Mouse (Mus musculus): Measurements from ENCODE around the gene Dnase2a. TPM values are rescaled to one million over a fixed set of nuclear protein-coding genes. Genes with fewer than 3 reads are reported as not detected.
A peak's percentile ranks its signal among the peaks of the same experiment; 100 is the strongest.

Gene Dnase2a
- polyA plus RNA-seq, 1 experiment from 2014 or later: 5.5 TPM

GRCm38 (mm10) chr8:84888280-84888679 is 20.1 kb upstream of the Dnase2a start:
- no peak overlapping the region for H3K27ac ChIP-seq (ENCODE audit: low read length)

GRCm38 (mm10) chr8:84889141-84889540 is 19.2 kb upstream of the Dnase2a start:
- Histone ChIP-seq H3K9me3 (ENCODE audit: control insufficient read depth, low read length) (no peaks in the 10 kb centered on the region), H3K4me3 (replicated peaks; ENCODE audit: low read length) (no peak overlapping the region), H3K27me3 (replicated peaks; ENCODE audit: control insufficient read depth, insufficient read depth, low read length) (no peaks in the 10 kb centered on the region), H3K27ac (ENCODE audit: low read length) (no peak overlapping the region), H3K4me2 (ENCODE audit: low read length) (no peak overlapping the region), H3K9ac (replicated peaks; ENCODE audit: low read depth, low read length) (no peak overlapping the region), H3K36me3 (ENCODE audit: control insufficient read depth, insufficient read depth) (peaks cover 18% of the 10 kb centered on the region), H3K4me1 (replicated peaks; ENCODE audit: control insufficient read depth, insufficient read depth, low read length) (peaks cover 11% of the 10 kb centered on the region)
- WGBS: 91% methylated on average over 1 of the region's 1 CpGs
- no peak for ATAC-seq

More at GRCm38 (mm10) chr8:84888280-84888679, 20.1 kb upstream of the Dnase2a start:
- no peak overlapping the region for H3K4me3 ChIP-seq (replicated peaks; ENCODE audit: low read length)
- no peaks in the 10 kb centered on the region for H3K27me3 ChIP-seq (replicated peaks; ENCODE audit: control insufficient read depth, insufficient read depth, low read length)
- H3K36me3 ChIP-seq (ENCODE audit: control insufficient read depth, insufficient read depth): peaks cover 18% of the 10 kb centered on the region
- peaks cover 8% of the 10 kb centered on the region for H3K4me1 ChIP-seq (replicated peaks; ENCODE audit: control insufficient read depth, insufficient read depth, low read length)
- no peak for ATAC-seq
- H3K9me3 ChIP-seq (ENCODE audit: control insufficient read depth, low read length): no peaks in the 10 kb centered on the region
- 96% methylated on average over 3 of the region's 3 CpGs for WGBS
- H3K4me2 ChIP-seq (ENCODE audit: low read length): no peak overlapping the region
- H3K9ac ChIP-seq (replicated peaks; ENCODE audit: low read depth, low read length): no peak overlapping the region

- H3K4me2 ChIP-seq (ENCODE audit: low read length): peak overlapping the region; percentile 96
- H3K36me3 ChIP-seq (ENCODE audit: control insufficient read depth, insufficient read depth): 0 out of 2 replicates have a peak, but pooled peaks cover 2% of the 10 kb centered on the region
- no peak for ATAC-seq
- WGBS: 13% methylated on average over 31 of the region's 31 CpGs
- H3K27me3 ChIP-seq (replicated peaks; ENCODE audit: control insufficient read depth, insufficient read depth, low read length): no peaks in the 10 kb centered on the region
- H3K9me3 ChIP-seq (ENCODE audit: control insufficient read depth, low read length): no peaks in the 10 kb centered on the region
- no peak overlapping the region for H3K27ac ChIP-seq (ENCODE audit: low read length)
- peaks cover 11% of the 10 kb centered on the region for H3K4me1 ChIP-seq (replicated peaks; ENCODE audit: control insufficient read depth, insufficient read depth, low read length)
- peak overlapping the region; percentile 86 for H3K4me3 ChIP-seq (replicated peaks; ENCODE audit: low read length)
- H3K9ac ChIP-seq (replicated peaks; ENCODE audit: low read depth, low read length): peak overlapping the region; percentile 85
These were observed 15.2 kb upstream of the Dnase2a start for GRCm38 (mm10) chr8:84892993-84893708.

- H3K27ac ChIP-seq (ENCODE audit: low read length): no peak within 1 kb of the TSS
These were observed 14.6 kb upstream of the Dnase2a start, which contains the start of gene Gcdh for GRCm38 (mm10) chr8:84893709-84894134. TSS of gene Gcdh (minus strand) at chr8:84893921.

GRCm38 (mm10) chr8:84895963-84896362 is 12.4 kb upstream of the Dnase2a start:
- Histone ChIP-seq H3K4me3 (replicated peaks; ENCODE audit: low read length) (no peak overlapping the region), H3K27me3 (replicated peaks; ENCODE audit: control insufficient read depth, insufficient read depth, low read length) (no peaks in the 10 kb centered on the region), H3K9ac (replicated peaks; ENCODE audit: low read depth, low read length) (no peak overlapping the region), H3K27ac (ENCODE audit: low read length) (no peak overlapping the region), H3K36me3 (ENCODE audit: control insufficient read depth, insufficient read depth) (no peaks in the 10 kb centered on the region), H3K4me2 (ENCODE audit: low read length) (no peak overlapping the region), H3K4me1 (replicated peaks; ENCODE audit: control insufficient read depth, insufficient read depth, low read length) (peaks cover 11% of the 10 kb centered on the region), H3K9me3 (ENCODE audit: control insufficient read depth, low read length) (no peaks in the 10 kb centered on the region)
- no peak for ATAC-seq
- 82% methylated on average over 5 of the region's 5 CpGs for WGBS

More at GRCm38 (mm10) chr8:84893709-84894134, 14.6 kb upstream of the Dnase2a start, which contains the start of gene Gcdh:
- Histone ChIP-seq H3K9me3 (ENCODE audit: control insufficient read depth, low read length) (no peaks in the 10 kb centered on the region), H3K27me3 (replicated peaks; ENCODE audit: control insufficient read depth, insufficient read depth, low read length) (no peaks in the 10 kb centered on the region), H3K4me1 (replicated peaks; ENCODE audit: control insufficient read depth, insufficient read depth, low read length) (peaks cover 11% of the 10 kb centered on the region), H3K36me3 (ENCODE audit: control insufficient read depth, insufficient read depth) (no peaks in the 10 kb centered on the region), H3K4me2 (ENCODE audit: low read length) (peak within 1 kb of the TSS; percentile 96), H3K9ac (replicated peaks; ENCODE audit: low read depth, low read length) (peak within 1 kb of the TSS; percentile 85), H3K4me3 (replicated peaks; ENCODE audit: low read length) (peak within 1 kb of the TSS; percentile 86)
- ATAC-seq: peak; percentile 100
- 0% methylated on average over 11 of the region's 11 CpGs for WGBS

GRCm38 (mm10) chr8:84901071-84901470 is 7.3 kb upstream of the Dnase2a start:
- no peak overlapping the region for H3K4me3 ChIP-seq (replicated peaks; ENCODE audit: low read length)
- no peak for ATAC-seq
- WGBS: 68% methylated on average over 4 of the region's 4 CpGs
- no peaks in the 10 kb centered on the region for H3K27me3 ChIP-seq (replicated peaks; ENCODE audit: control insufficient read depth, insufficient read depth, low read length)
- no peaks in the 10 kb centered on the region for H3K36me3 ChIP-seq (ENCODE audit: control insufficient read depth, insufficient read depth)
- peaks cover 10% of the 10 kb centered on the region for H3K4me1 ChIP-seq (replicated peaks; ENCODE audit: control insufficient read depth, insufficient read depth, low read length)
- no peak overlapping the region for H3K9ac ChIP-seq (replicated peaks; ENCODE audit: low read depth, low read length)
- H3K4me2 ChIP-seq (ENCODE audit: low read length): no peak overlapping the region
- no peaks in the 10 kb centered on the region for H3K9me3 ChIP-seq (ENCODE audit: control insufficient read depth, low read length)
- no peak overlapping the region for H3K27ac ChIP-seq (ENCODE audit: low read length)

GRCm38 (mm10) chr8:84901752-84902151 is 6.6 kb upstream of the Dnase2a start, which contains the start of gene Klf1:
TSS of gene Klf1 (plus strand) at chr8:84901928.
- H3K4me3 ChIP-seq (replicated peaks; ENCODE audit: low read length): peak within 1 kb of the TSS; percentile 54
- H3K9ac ChIP-seq (replicated peaks; ENCODE audit: low read depth, low read length): peak within 1 kb of the TSS; percentile 58
- no peak within 1 kb of the TSS for H3K27ac ChIP-seq (ENCODE audit: low read length)
- ATAC-seq: no peak
- no peaks in the 10 kb centered on the region for H3K36me3 ChIP-seq (ENCODE audit: control insufficient read depth, insufficient read depth)
- H3K4me1 ChIP-seq (replicated peaks; ENCODE audit: control insufficient read depth, insufficient read depth, low read length): peaks cover 10% of the 10 kb centered on the region
- WGBS: 78% methylated on average over 3 of the region's 3 CpGs
- no peaks in the 10 kb centered on the region for H3K27me3 ChIP-seq (replicated peaks; ENCODE audit: control insufficient read depth, insufficient read depth, low read length)
- no peaks in the 10 kb centered on the region for H3K9me3 ChIP-seq (ENCODE audit: control insufficient read depth, low read length)
- peak within 1 kb of the TSS; percentile 91 for H3K4me2 ChIP-seq (ENCODE audit: low read length)

GRCm38 (mm10) chr8:84902367-84902919 is 5.9 kb upstream of the Dnase2a start:
- Histone ChIP-seq H3K4me1 (replicated peaks; ENCODE audit: control insufficient read depth, insufficient read depth, low read length) (peaks cover 10% of the 10 kb centered on the region), H3K4me3 (replicated peaks; ENCODE audit: low read length) (peak overlapping the region; percentile 54), H3K27ac (ENCODE audit: low read length) (no peak overlapping the region), H3K36me3 (ENCODE audit: control insufficient read depth, insufficient read depth) (no peaks in the 10 kb centered on the region), H3K9me3 (ENCODE audit: control insufficient read depth, low read length) (no peaks in the 10 kb centered on the region), H3K4me2 (ENCODE audit: low read length) (peak overlapping the region; percentile 91), H3K9ac (replicated peaks; ENCODE audit: low read depth, low read length) (peak overlapping the region; percentile 58), H3K27me3 (replicated peaks; ENCODE audit: control insufficient read depth, insufficient read depth, low read length) (no peaks in the 10 kb centered on the region)
- 2% methylated on average over 24 of the region's 24 CpGs for WGBS
- peak; percentile 10; the same call in 1 of the 2 replicates for ATAC-seq

GRCm38 (mm10) chr8:84902920-84903661 is 5.3 kb upstream of the Dnase2a start:
- no peaks in the 10 kb centered on the region for H3K27me3 ChIP-seq (replicated peaks; ENCODE audit: control insufficient read depth, insufficient read depth, low read length)
- H3K4me1 ChIP-seq (replicated peaks; ENCODE audit: control insufficient read depth, insufficient read depth, low read length): peaks cover 11% of the 10 kb centered on the region
- WGBS: under 1% methylated on average over 66 of the region's 68 CpGs
- peak overlapping the region; percentile 58 for H3K9ac ChIP-seq (replicated peaks; ENCODE audit: low read depth, low read length)
- no peak overlapping the region for H3K27ac ChIP-seq (ENCODE audit: low read length)
- no peaks in the 10 kb centered on the region for H3K36me3 ChIP-seq (ENCODE audit: control insufficient read depth, insufficient read depth)
- peak; percentile 90 for ATAC-seq
- no peaks in the 10 kb centered on the region for H3K9me3 ChIP-seq (ENCODE audit: control insufficient read depth, low read length)
- H3K4me2 ChIP-seq (ENCODE audit: low read length): peak overlapping the region; percentile 91
- peak overlapping the region; percentile 54 for H3K4me3 ChIP-seq (replicated peaks; ENCODE audit: low read length)

All from forebrain, embryonic 16.5 days (tissue).